Mouse (Mus musculus) heart, adult 2 months (tissue): ENCODE results near the gene Olfr1454. TPM values are rescaled to one million over a fixed set of nuclear protein-coding genes. Genes with fewer than 3 reads are reported as not detected.

Experiments used
- DNase-seq, 2 experiments: peaks; one replicate each; pipeline ENCODE4 v3.0.0; 2021
- H3K27ac ChIP-seq: fragments of 200-600 bp; 2 replicates; pipeline ENCODE4 v1.8.1; 2022
- H3K27me3 ChIP-seq: fragments of 200-500 bp; 2 replicates; pipeline ENCODE4 v1.6.1; 2012; ENCODE audit warnings: mild to moderate bottlenecking, low read length, inconsistent platforms, mixed read lengths; ENCODE audit not compliant: control insufficient read depth, insufficient read depth
- H3K36me3 ChIP-seq: fragments of 200-500 bp; 2 replicates; pipeline ENCODE4 v1.6.1; 2012; ENCODE audit warnings: low read length, inconsistent platforms; ENCODE audit not compliant: control insufficient read depth, insufficient read depth
- H3K4me1 ChIP-seq: fragments of 200-500 bp; 2 replicates; pipeline ENCODE4 v1.6.1; 2011; ENCODE audit warnings: low read length; ENCODE audit not compliant: control insufficient read depth, insufficient read depth
- H3K4me3 ChIP-seq: fragments of 200-600 bp; 2 replicates; pipeline ENCODE4 v1.8.1; 2022
- H3K79me2 ChIP-seq: fragments of 200-500 bp; replicated peaks from 2 replicates; pipeline ENCODE4 v1.6.1; 2012; ENCODE audit warnings: mild to moderate bottlenecking, inconsistent platforms, low read length, moderate library complexity, mixed read lengths; ENCODE audit not compliant: control insufficient read depth, insufficient read depth
- H3K9ac ChIP-seq: fragments of 200-500 bp; 2 replicates; pipeline ENCODE4 v1.6.1; 2012; ENCODE audit warnings: low read depth, mild to moderate bottlenecking, control low read depth, inconsistent platforms, low read length, mixed read lengths
- CTCF ChIP-seq: fragments of 200-600 bp; IDR thresholded peaks from 2 replicates; pipeline ENCODE4 v1.8.1; 2022; ENCODE audit warnings: antibody characterized with exemption, mild to moderate bottlenecking, moderate library complexity
- EP300 ChIP-seq: fragments of 200-500 bp; IDR thresholded peaks from 2 replicates; pipeline ENCODE4 v1.6.1; 2011; ENCODE audit warnings: low read depth, low read length, control low read depth; ENCODE audit not compliant: insufficient read depth
- POLR2A ChIP-seq: fragments of 200-500 bp; IDR thresholded peaks from 2 replicates; pipeline ENCODE4 v1.6.1; 2011; ENCODE audit warnings: mild to moderate bottlenecking, low read depth, low read length, control low read depth; ENCODE audit not compliant: insufficient read depth
- WGBS: fragments of 180-500 bp; shearing (Covaris S2); methylation state at CpG from one replicate; pipeline ENCODE4 v1.1.7; 2018; 5-methylcytosine and 5-hydroxymethylcytosine counted together
- intact Hi-C: fragments of 180-260 bp; cut with DNase I; formaldehyde crosslinking; loops from one replicate; pipeline ENCODE4 v1.15.1; 2025
- long read RNA-seq: library from polyadenylated mRNA; stranded (forward); transcript quantifications from one replicate; pipeline ENCODE4 v2.0.0, GENCODE M21; 2021
- polyA plus RNA-seq: library from polyadenylated mRNA; depleted of rRNA; stranded (reverse); fragments of >200 nt; gene quantifications from 2 replicates; pipeline ENCODE4 v1.2.3, GENCODE M21; 2012; rRNA removed
- total RNA-seq, 2 experiments: library from RNA; stranded (reverse); gene quantifications; 2 replicates each; pipeline ENCODE4 v1.2.3; 2021

Gene Olfr1454
- total RNA-seq (not detected), polyA plus RNA-seq (not detected in 2 replicates)
- long read RNA-seq, result 0 reads

DNA sequence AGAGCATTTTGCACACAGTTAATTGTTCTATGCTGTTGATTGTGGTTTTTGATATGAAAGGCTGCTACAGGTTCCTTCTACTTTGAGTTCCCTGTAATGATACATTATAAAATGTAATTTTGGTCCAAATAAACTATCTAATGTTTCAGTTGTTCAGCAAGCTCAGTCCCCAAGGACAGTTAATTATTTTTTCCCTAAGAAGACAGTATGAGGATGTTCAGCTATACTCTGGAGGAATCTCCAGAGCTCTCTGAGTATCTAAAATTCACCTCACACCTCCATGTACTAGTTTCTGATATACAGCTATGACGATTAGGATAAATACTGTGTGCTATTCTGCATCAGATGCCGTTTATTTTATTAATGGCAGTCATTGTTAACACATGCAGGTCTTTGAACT, at the start of gene Olfr1454:
Olfr1454 (plus strand) TSS at position 301 of the 400 bp plus-strand sequence.
- no peak for TF ChIP-seq CTCF
- H3K27me3 ChIP-seq, result no peaks in the 10 kb centered on the region
- intact Hi-C loops, result no loop called here
- H3K4me3 ChIP-seq, result no peak within 1 kb of the TSS
- no peaks in the 10 kb centered on the region for H3K4me1 ChIP-seq
- no peak for DNase-seq
- H3K36me3 ChIP-seq, result no peaks in the 10 kb centered on the region
- no peak within 1 kb of the TSS for H3K9ac ChIP-seq
- no peak within 1 kb of the TSS for H3K27ac ChIP-seq
- 43% methylated on average over 2 of the region's 2 CpGs for WGBS
- H3K79me2 ChIP-seq, result no peaks in the 10 kb centered on the region

DNA sequence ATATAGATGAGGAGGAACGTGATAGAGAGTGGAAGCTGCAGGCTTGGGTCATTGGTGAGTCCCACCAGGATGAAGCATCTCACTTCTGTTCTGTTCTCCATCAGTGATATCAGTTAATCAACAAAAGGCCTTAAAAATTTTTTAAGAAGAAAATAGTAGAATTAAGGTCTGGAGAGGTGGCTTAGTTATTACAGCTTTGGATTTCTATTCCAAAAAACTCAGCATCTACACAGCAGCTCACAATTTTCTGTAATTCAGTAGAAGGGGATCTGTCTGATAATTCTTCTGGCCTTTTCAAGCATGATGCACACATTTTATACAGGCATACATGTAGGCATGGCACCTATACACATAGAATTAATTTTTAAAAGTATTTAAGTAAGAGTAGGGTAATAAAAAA, 32.2 kb upstream of the Olfr1454 start, which contains the start of gene Olfr1453:
Olfr1453 (minus strand) TSS at position 101 of the 400 bp plus-strand sequence.
- Histone ChIP-seq H3K79me2 (no peaks in the 10 kb centered on the region), H3K27me3 (no peaks in the 10 kb centered on the region), H3K4me3 (no peak within 1 kb of the TSS), H3K36me3 (no peaks in the 10 kb centered on the region), H3K27ac (no peak within 1 kb of the TSS), H3K4me1 (no peaks in the 10 kb centered on the region), H3K9ac (no peak within 1 kb of the TSS)
- intact Hi-C loops, result no loop called here
- 41% methylated on average over 1 of the region's 1 CpGs for WGBS
- no peak for DNase-seq
- TF ChIP-seq CTCF (no peak), EP300 (no peak), POLR2A (no peak)

- Histone ChIP-seq H3K27me3 (no peaks in the 10 kb centered on the region), H3K27ac (no peak overlapping the region), H3K79me2 (no peaks in the 10 kb centered on the region), H3K4me1 (no peaks in the 10 kb centered on the region), H3K9ac (no peak overlapping the region), H3K36me3 (no peaks in the 10 kb centered on the region), H3K4me3 (no peak overlapping the region)
- 72% methylated on average over 1 of the region's 1 CpGs for WGBS
- DNase-seq, result no peak
- intact Hi-C loops, result no loop called here
- TF ChIP-seq POLR2A, result no peak
Measured at GRCm38 (mm10) chr19:13093908-13094307, 33.5 kb downstream of the Olfr1454 start.

DNA sequence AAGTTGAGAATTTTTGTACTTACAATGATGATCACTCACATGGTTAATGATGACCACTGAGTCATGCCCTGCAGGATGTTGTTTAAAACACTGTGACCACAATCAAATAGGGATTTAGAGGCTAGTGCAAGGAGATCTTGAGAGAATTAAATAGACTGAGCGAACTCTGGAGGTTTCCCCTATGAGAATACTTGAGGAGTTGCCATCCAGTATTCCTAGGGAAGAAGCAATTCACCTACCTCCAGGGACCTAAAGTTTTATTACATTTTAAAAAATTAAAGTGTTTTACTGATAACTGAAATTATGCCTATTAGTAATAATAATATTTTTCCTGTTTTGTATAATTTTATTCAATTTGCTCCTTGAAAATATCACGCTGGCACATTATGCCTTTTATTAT, 37.4 kb downstream of the Olfr1454 start, which contains the start of gene Olfr1457:
Olfr1457 (minus strand) TSS at position 101 of the 400 bp plus-strand sequence.
- H3K27ac ChIP-seq, result no peak within 1 kb of the TSS
- H3K36me3 ChIP-seq, result no peaks in the 10 kb centered on the region
- H3K4me1 ChIP-seq, result no peaks in the 10 kb centered on the region
- intact Hi-C loops, result no loop called here
- H3K9ac ChIP-seq, result no peak within 1 kb of the TSS
- no peaks in the 10 kb centered on the region for H3K27me3 ChIP-seq
- H3K4me3 ChIP-seq, result no peak within 1 kb of the TSS
- no peak for DNase-seq
- H3K79me2 ChIP-seq, result no peaks in the 10 kb centered on the region
- WGBS, result 59% methylated on average over 2 of the region's 2 CpGs
- no peak for TF ChIP-seq EP300

GRCm38 (mm10) chr19:13106675-13107074, 46.3 kb downstream of the Olfr1454 start, which contains the start of gene Olfr1458:
Olfr1458 (minus strand) TSS chr19:13106775.
- TF ChIP-seq POLR2A, result no peak
- no peak for TF ChIP-seq CTCF
- no peak for TF ChIP-seq EP300
- no peaks in the 10 kb centered on the region for H3K79me2 ChIP-seq
- H3K36me3 ChIP-seq, result no peaks in the 10 kb centered on the region
- no peaks in the 10 kb centered on the region for H3K4me1 ChIP-seq
- no peaks in the 10 kb centered on the region for H3K27me3 ChIP-seq
- no peak within 1 kb of the TSS for H3K9ac ChIP-seq
- H3K4me3 ChIP-seq, result no peak within 1 kb of the TSS
- DNase-seq, result no peak
- intact Hi-C loops, result no loop called here
- 62% methylated on average over 3 of the region's 3 CpGs for WGBS
- no peak within 1 kb of the TSS for H3K27ac ChIP-seq

Other genes with a start within 250 kb of the Olfr1454 start
- not detected for gene Gm5244, start 213.9 kb upstream of the Olfr1454 start, total RNA-seq
- gene Gm5244, start 213.9 kb upstream of the Olfr1454 start, polyA plus RNA-seq, result 0.35 TPM in 1 of 2 replicates, not detected in the other
- gene Olfr1444, start 203.3 kb upstream of the Olfr1454 start, total RNA-seq, result not detected
- gene Olfr1444, start 203.3 kb upstream of the Olfr1454 start, polyA plus RNA-seq, result not detected in 2 replicates
- gene Olfr1445, start 176.8 kb upstream of the Olfr1454 start, total RNA-seq, result not detected
- not detected in 2 replicates for gene Olfr1445, start 176.8 kb upstream of the Olfr1454 start, polyA plus RNA-seq
- not detected for gene Olfr1446, start 167.1 kb upstream of the Olfr1454 start, total RNA-seq
- gene Olfr1446, start 167.1 kb upstream of the Olfr1454 start, polyA plus RNA-seq, result not detected in 2 replicates
- gene Olfr1447, start 156.9 kb upstream of the Olfr1454 start, total RNA-seq, result not detected
- gene Olfr1447, start 156.9 kb upstream of the Olfr1454 start, polyA plus RNA-seq, result not detected in 2 replicates
- not detected for gene Olfr1448, start 136.2 kb upstream of the Olfr1454 start, total RNA-seq
- not detected in 2 replicates for gene Olfr1448, start 136.2 kb upstream of the Olfr1454 start, polyA plus RNA-seq
- gene Olfr1449, start 129.8 kb upstream of the Olfr1454 start, total RNA-seq, result not detected
- gene Olfr1449, start 129.8 kb upstream of the Olfr1454 start, polyA plus RNA-seq, result not detected in 2 replicates
- gene Olfr1450, start 110.4 kb upstream of the Olfr1454 start, total RNA-seq, result not detected
- not detected in 2 replicates for gene Olfr1450, start 110.4 kb upstream of the Olfr1454 start, polyA plus RNA-seq
- gene Olfr1451, start 65.6 kb upstream of the Olfr1454 start, total RNA-seq, result not detected
- not detected in 2 replicates for gene Olfr1451, start 65.6 kb upstream of the Olfr1454 start, polyA plus RNA-seq
- not detected for gene Olfr1453, start 32.3 kb upstream of the Olfr1454 start, total RNA-seq
- not detected in 2 replicates for gene Olfr1453, start 32.3 kb upstream of the Olfr1454 start, polyA plus RNA-seq
- gene Olfr1457, start 37.3 kb downstream of the Olfr1454 start, total RNA-seq, result not detected
- gene Olfr1457, start 37.3 kb downstream of the Olfr1454 start, polyA plus RNA-seq, result not detected in 2 replicates
- not detected for gene Olfr1458, start 46.2 kb downstream of the Olfr1454 start, total RNA-seq
- gene Olfr1458, start 46.2 kb downstream of the Olfr1454 start, polyA plus RNA-seq, result not detected in 2 replicates
- not detected for gene Olfr1459, start 88.9 kb downstream of the Olfr1454 start, total RNA-seq
- not detected in 2 replicates for gene Olfr1459, start 88.9 kb downstream of the Olfr1454 start, polyA plus RNA-seq
- gene Olfr1461, start 102.4 kb downstream of the Olfr1454 start, total RNA-seq, result not detected
- gene Olfr1461, start 102.4 kb downstream of the Olfr1454 start, polyA plus RNA-seq, result not detected in 2 replicates
- not detected for gene Olfr1462, start 125.1 kb downstream of the Olfr1454 start, total RNA-seq
- gene Olfr1462, start 125.1 kb downstream of the Olfr1454 start, polyA plus RNA-seq, result not detected in 2 replicates
- gene Olfr1463, start 170.7 kb downstream of the Olfr1454 start, total RNA-seq, result not detected
- not detected in 2 replicates for gene Olfr1463, start 170.7 kb downstream of the Olfr1454 start, polyA plus RNA-seq